Mouse (Mus musculus) liver, adult (tissue): Measurements from ENCODE around the gene Rassf7.

Source experiments
- GATA4 ChIP-seq: IDR thresholded peaks from 2 replicates; pipeline ENCODE4 v1.6.1; 2014; ENCODE audit warnings: mild to moderate bottlenecking, low read length; ENCODE audit not compliant: insufficient replicate concordance

Gene Rassf7

DNA sequence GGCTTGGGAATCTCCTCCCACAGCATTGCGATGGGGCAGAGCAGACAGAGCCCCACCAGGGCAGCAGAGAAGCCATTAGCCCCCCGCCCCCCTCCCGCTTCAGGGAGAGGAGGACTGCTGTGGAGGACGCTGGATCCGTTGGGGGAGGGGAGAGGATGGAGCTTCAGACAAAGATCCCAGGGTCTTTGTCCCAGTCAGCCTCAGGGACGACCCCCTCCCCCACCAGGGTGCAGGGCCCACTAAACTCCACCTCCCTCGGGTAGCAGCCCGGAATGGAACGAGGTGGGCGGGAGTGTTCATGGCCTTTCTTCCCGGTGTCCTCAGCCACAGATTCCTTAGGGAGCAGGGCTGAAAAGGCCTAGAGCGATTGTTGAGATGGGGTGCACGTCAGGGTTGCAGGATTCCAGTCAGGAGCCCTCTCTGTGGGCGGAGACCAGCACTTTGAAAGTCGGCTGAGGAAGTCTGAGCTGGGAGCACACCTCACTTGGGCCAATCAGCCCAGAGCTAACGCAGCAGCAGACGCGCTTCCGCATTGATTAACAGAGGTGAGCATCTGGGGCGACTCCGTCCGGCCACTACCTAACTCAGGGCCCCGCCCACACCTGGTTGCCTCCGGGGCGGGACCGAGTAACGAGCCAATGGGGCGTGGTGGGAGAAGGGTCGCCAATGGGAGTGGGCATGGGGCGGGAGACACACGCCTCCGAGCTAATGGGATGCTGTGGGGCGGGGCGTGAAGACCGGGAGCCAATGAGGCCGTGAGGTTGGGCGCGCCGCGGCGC is at the start of gene Rassf7:
Rassf7 (plus strand) TSS at position 760 of the 779 bp plus-strand sequence.
- TF ChIP-seq GATA4, result no peak

DNA sequence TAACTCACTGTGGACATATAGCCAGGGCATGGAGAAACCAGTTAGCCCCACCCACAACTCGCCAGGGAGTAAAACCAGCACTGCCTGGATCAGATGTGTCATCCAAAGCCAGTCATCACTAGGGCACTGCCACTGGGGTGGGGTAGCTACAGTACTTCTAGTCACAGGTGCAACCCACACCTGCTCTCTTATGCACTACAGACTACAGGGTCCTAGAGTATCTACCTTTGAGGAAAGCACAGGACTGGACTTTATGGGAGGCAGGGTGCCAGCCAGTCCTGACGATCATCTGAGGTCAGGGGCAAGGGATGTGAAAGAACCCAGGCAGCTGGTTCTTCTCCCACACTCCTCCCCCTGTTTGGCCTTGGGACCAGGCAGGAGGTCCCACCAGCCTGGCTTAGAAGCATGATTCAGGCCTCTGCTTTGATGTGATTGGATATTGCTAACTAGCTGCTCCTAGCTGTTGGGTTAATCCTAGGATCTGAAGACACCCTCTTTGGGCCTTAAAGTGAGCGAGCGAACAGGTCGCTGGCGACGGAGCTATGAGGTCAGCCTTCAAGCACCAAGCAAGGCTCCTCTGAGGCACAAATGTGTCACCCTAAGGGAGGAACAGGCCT is 47.7 kb upstream of the Rassf7 start:
- no peak for TF ChIP-seq GATA4

DNA sequence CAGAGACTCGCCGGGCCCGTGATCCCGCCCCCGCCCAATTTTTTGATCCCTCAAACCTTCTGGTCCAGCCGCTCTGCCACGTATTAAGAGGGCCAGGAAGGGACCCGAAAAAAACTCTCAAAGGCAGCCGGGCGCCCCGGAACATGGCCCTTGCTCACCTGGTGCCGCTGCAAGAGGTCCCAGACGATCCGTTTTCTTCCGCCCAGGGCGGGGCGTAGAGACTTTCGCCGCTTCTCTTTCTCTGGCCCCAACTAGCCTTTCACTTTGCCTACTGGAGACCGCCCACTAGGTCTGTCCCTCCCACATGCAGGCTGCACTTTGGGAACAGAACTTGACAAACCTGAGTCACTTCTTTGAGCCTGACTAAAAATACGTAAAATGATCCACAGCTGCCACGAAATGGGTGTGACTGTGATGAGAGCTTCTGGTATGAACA is 47.1 kb upstream of the Rassf7 start:
- TF ChIP-seq GATA4, result no peak

DNA sequence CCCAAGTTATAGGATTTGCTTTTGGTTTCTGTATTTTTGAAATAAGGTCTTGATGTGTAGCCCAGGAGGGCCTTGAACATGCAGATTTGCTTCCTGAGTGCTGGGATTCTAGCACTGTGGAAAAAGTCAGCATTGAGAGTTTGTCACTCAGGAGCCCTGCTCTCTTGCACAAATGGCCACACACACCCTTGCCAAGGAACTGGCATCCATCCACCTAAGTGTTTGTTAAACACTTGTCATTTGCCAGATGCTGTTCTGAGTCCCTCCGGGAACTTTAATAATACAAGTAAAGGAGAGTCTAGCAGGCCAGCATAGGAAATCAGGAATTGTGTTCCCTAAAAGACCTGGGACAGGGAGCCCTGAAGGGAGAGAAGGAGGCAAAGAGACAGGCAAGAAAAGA is 46.4 kb upstream of the Rassf7 start:
- no peak for TF ChIP-seq GATA4

DNA sequence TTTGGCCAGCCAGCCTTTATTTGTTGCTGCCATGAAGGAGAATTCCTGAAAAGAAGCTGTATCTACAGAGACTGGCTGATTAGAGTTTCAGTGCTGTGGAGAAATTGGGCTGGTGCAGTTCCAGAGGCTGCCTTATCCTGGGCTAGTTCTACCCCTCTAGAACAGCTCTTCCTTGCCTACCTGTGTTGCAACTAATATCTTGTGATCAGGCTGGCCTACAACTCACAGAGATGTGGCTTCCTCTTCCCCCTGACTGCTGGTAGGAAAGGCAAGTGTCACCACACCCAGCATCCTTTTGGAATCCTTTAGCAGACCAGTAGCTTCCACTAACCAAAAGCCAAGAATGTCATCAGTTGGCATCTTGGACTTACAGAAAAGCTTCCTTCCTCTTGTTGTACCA is 45.8 kb upstream of the Rassf7 start:
- TF ChIP-seq GATA4, result no peak

DNA sequence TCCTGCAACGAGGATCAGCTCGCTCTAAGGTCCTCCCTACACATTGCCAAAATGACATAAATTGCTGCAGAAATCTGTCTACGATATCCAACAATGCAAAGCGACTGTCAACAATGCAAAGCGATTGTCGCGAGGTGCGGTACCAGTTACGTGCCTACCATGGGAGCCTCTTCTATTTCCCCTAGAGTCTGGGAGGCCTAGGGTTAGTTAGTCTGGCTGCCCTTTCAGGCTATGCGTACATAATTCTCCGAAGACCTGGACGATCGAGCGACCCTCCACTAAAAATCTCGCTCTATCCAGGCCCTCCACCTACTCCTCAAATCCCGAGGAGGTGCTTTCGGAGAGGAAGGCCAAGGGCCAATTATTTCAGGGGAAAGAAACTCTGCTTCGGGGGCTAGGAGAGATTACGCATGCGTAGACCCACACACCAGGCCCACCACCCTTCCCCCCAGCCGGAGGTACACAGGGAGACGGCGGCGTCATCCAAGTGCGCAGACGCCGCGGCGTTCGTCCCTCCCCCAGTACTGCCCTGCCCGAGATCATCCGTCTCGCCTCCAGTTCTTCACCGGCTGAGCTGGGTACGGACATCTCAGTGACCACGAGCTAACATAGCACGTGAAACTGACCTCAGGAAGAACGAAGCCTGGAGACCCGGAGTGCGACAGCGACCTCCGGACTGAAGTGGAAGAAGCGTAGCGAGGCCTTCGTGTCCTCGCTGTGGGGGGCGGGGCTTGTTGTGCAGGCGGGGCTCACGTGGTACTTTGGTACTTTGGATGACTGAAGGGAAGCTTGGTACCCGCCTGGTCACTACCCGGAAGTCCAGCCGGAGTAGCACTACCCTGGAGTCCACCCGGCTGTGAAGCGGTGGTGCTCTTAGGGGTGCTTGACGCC is 43.3 kb upstream of the Rassf7 start, which contains the start of gene Rnh1:
Rnh1 (minus strand) TSS at position 742 of the 891 bp plus-strand sequence.
- no peak; the same call in 1 of the 2 replicates for TF ChIP-seq GATA4

DNA sequence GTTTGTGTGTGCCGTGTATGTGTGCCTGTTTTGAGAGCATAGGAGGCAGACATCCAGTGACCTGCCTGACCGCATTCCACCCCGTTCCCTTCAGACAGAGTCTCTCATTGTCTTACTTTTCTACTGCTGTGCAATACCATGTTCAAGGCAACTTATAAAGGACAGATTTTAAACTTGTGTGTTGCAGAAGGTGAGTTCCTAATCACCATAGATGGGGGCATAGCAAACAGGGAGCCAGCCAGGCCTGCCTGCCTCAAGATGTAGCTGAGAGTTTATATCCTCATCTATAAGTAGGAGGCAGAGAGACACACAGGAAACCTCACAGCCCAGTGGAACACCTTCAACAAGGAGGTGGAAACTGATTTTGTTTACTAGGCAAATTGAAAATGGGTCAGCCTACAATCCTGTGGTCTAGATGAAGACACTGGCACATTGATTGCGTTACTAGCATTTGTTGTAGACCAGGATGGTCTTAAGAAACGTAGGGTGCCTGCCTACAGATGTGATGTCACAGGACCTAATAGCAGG is 42.3 kb upstream of the Rassf7 start:
- no peak for TF ChIP-seq GATA4

DNA sequence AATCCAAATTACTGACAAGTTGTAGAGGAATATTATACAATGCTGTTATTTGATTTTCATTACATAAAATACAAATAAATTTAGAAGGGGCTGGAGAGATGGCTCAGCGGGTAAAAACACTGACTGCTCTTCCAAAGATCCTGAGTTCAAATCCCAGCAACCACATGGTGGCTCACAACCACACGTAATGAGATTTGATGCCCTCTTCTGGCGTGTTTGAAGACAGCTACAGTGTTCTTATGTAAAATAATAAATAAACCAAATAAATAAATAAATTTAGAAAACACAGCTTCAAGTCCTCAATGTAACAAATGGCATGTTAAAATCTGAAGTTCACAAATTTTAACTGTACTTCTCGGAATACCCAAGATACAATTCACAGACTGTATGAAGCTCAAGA is 40.6 kb upstream of the Rassf7 start:
- no peak for TF ChIP-seq GATA4

DNA sequence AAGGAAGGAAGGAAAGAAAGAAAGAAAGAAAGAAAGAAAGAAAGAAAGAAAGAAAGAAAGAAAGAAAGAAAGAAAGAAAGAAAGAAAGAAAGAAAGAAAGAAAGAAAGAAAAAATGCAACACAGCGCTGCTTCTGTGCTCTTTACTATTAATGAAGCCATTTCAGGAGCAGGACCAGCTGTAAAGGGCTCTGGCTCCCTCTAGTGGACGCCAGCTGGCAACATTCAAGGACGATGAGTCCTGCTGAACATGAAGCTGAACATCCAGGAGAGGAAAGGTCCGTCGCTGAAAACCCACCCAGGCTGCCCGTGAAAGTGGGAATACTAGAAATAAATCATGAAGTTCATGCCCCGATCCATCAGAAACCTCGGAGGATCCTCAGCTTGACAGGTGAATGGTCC is 39.5 kb upstream of the Rassf7 start:
- TF ChIP-seq GATA4, result no peak

DNA sequence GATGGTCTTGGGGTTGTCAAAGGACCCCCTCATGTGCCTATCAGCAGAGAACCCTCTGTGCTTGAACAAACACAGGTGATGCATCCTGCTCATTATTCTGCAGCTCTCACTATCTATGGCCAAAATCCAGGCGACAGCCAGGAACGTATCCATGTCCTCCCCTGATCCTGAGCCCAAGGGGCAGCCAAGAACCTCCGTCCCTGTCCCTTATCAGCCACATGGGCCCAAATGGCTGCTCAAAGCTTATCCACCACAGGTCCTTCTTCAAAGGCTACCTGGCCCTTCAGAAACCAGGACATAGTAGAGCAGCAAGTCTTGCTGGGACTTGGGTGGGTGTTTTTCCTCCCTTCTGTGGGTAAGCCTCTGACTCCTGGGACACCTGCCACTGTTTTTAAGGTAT is 27.5 kb upstream of the Rassf7 start:
- no peak for TF ChIP-seq GATA4

DNA sequence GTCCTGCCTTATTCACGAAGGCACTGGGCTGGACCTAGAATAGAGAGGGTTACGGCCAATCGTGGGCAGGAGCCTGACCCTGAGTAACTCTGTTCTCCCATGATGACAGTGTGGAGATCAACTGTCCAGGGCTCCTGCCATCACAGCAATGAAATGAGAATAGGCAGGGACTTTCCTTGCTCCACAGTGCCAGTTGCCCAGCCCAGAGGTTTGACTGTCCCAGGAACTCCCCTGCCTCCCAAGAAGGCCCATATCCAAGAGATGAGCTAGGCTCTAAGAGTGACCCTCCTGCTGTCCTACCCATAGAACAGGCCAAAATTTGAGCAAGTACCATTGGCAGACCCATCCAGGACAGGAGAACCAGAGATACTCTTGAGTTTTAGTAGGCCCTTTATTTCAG is 26.9 kb upstream of the Rassf7 start:
- TF ChIP-seq GATA4, result no peak

DNA sequence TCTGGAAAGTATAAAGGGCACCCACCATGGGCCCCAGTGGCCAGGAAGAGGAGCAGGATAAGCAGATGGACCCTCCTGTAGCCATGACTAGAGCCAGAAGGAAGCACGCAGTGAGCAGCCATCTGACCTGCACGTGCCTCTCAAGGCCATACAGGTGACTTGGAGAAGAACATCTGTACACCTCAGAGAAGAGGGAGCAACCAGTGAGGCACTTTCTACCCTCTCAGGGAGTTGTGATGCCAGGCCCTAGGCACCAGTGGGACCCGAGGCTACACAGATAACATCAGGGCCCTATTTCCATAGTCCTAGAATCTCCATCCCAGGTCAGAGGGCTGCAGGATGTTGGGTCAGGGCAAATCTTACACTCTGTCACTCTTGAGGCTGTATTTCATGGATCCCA is 25.4 kb upstream of the Rassf7 start:
- no peak for TF ChIP-seq GATA4

DNA sequence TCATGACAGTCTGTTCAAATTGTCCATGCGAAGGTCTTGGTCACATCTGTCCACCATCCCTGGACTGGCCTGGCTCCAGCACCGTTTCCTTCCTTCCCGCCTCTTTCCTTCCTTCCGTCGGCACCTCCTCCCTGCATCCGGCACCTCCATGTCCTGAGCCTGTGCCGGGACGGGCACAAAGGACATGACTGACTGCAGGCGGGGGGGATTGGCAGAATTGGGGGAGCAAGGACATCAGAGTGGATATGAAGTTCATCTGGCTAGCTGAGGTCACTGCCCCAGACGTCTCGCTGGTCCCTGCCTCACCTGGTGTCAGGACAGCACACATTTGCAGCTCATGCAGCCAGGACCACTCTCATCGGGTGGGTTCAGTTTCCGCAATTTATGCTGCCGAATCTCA is 24.6 kb upstream of the Rassf7 start:
- no peak for TF ChIP-seq GATA4

DNA sequence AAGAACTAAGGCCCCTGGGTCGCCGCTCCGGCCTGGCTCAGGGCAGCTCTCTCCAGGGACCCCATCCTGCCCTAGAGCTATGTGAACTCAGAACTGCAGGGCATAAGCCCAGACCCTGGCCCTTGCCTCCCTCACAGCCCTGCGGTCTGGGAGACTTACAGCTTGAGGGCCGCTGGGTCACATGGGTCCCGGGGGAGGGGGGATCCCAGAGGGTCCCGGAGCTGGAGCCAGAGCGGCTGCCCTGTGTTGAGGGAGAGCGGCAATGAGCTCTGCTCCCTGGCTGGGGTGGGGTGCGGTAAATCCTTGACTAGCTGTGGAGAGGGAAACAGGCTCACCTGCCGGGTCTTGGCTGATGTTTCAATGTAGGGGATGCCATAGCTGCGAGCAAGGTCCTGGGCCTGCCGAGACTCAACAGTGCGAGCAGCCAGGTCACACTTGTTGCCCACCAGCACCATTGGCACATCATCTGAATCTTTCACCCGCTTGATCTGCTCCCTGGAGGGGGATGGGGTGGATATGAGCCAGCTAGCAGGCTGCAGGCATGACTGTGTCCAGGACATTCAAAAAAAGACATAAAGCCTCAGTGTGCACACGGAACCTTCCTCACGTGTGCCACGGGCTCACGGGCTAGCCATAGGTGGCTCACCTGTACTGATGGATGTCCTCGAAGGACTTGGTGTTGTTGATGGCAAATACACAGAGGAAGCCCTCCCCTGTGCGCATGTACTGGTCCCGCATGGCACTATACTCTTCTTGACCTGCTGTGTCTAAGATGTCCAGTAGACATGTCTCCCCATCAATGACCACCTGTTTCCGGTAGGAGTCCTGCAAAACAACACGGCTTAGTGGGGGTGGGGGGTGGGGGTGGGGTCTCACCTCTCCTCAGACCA is 23.6 kb upstream of the Rassf7 start:
- no peak for TF ChIP-seq GATA4
